Mouse (Mus musculus) retina, embryonic 14.5 days (tissue): ENCODE measurements around the gene Hic2.

Experiments
- DNase-seq: peaks from one replicate; pipeline ENCODE4 v3.0.0-alpha.2; 2015; ENCODE audit warnings: low spot score

Gene Hic2

GRCm38 (mm10) chr16:17233702-17234498 lies 528 bp downstream of the Hic2 start:
- DNase-seq = peak; percentile 78

- DNase-seq = peak; percentile 72
These were observed 1.1 kb downstream of the Hic2 start for GRCm38 (mm10) chr16:17234499-17234895.

- no peak for DNase-seq
These were observed 1.7 kb downstream of the Hic2 start for GRCm38 (mm10) chr16:17234916-17235665.

GRCm38 (mm10) chr16:17237634-17238033 lies 4.3 kb downstream of the Hic2 start:
- DNase-seq = no peak

DNA sequence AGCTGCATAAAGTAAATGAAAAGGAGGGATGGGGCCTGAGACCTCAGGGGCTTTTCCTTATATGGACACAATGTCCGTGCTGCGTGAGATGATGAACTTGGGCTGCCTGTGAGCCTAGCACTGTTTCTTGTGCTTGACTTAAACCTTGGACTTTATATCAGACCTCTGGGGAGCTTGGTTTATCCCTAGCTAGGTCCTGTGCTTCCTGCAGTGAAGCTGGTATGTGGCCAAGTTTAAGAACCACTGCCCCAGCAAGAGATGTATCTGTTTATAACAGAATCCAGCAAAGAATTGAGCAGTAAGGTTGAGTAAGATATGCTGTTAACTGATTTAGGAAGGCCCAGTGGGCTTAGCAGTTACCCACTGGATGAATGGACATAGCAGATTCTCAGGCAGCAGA lies 6.0 kb downstream of the Hic2 start:
- no peak for DNase-seq

DNA sequence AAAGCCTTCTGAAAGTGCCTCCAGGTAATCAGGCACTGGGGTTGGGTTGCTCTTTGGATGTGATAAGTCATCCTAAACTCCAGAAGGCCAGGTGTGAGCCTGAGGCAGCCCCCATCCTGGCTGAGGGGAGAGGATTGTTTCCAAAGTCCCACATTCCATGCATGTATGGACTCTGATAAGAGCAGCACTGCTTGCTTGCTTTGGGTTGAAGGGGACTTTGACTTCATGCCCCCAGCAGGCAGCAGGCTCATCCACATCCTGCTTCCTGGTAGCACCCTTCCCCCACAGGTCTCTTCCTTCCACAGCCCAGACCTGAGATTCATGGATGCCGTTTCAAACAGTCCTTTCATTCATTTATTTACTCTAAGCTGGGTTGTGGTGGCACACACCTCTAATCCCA lies 10.4 kb downstream of the Hic2 start:
- DNase-seq = no peak

DNA sequence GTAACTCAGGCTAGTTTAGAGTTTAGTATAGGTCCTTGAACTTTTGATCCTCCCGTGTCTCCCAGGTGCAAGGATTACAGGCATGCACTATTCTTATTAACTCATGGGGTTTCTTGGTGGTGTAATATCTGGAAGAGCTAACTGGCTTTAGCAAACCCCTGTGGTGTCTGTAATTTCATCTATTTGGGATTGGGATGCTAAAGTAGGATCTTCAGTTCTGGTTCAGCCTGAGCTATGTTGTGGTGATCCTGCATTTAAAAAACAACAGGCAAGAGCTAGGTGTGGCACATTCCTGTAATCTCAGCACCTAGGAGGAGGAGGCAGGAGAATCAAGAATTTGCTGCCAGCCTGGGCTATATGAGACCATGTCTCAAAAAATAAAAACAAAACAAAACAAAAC lies 11.6 kb downstream of the Hic2 start:
- DNase-seq = no peak

DNA sequence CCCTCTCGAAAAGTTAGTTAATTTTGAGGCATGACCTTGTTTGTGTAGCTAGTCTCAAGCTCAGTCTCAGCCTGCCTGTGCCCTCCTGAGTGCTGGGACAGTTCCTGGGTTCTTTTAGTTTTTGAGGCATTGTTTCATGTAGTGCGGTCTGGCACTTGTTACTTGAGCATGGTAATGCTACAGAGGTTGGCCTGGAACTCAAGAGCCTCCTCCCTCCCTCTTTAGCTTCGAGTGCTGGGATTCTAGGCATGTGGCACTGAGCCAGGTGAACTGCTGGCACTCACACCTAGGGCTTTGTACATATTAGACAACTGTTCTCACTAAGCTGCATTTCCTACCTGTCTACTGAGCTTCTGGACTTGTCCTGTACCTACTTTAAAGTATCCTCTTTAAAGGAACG lies 14.4 kb downstream of the Hic2 start:
- DNase-seq = no peak

- DNase-seq = no peak
These were observed 15.8 kb downstream of the Hic2 start for GRCm38 (mm10) chr16:17249135-17249534.

- no peak for DNase-seq
These were observed 18.2 kb downstream of the Hic2 start for GRCm38 (mm10) chr16:17251539-17251938.

DNA sequence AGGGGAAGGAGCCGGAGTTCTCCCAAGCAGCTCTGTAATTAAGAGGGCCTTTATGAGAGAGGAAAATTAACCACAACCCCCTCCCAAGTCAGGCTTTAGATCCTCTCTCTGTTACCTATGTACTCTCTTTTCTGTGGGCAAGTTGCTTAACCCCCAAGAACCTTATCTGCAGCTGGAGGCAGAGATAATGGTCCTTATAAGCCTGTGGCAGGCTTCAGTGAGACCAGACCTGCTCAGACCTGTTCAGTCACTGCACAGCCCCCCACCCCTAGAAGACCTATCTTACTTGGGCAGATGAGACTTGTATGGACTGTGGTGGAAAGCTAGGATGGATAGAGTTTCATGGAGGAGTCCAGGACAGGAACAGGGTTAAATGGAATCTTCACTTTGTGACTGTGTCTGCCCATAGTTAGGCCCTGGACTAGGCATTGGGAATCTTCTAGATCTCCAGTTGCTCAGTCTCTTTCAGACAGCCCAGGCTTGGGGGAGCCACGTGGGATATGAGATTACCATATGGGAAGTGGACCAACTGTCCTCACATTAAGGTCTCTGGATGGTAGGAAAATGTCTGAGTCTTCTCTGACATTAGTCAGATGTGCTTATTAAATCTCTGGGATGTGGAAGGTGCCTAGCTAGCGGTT lies 18.8 kb downstream of the Hic2 start:
- no peak for DNase-seq

DNA sequence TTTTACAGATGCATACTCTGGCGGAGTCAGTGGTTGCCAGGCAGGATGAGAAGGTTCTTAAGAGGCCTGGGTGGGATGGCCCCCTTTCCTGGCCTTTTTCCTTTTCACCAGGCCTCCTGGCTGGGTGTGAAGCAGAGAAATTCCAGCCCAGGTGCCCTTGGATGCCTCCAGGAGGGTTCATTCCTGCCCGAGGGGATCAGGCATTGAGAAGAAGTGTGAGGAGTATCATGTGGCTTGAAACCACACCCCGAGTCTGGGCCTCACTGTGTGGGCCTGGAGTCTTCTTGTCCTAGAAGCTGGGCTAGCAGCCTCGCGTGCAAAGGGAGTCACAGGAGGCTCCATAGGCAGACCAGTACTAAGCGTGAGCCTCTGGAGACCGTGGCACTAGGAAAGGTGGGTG lies 19.5 kb downstream of the Hic2 start:
- no peak for DNase-seq

DNA sequence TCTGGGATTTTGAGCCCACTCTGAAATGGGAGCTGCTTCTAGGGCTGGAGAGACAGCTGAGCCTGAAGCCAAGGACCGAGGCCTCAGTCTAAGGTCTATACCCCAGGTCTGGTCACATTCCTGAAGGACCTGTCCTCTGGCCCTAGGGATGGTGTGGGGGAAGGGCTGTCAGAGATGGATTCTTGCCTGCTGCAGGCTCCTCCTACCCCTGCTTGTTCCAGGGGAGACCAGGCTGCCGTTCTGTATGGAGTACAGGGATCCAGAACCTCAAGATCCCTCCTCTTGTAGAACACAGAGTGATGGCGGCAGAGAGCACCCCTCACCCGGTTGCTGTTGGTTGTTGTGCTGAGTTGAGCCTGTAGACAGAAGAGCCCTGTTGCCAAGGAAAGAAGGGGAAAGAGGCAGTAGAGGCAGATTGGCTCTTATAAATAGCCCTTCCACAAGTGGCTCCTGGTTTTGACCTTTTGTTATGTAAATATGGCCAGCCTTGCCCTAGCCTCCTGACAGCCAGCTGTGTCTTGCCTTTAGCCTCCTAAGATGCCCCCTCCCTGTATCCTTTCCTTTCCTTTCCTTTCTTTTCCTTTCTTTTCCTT lies 20.7 kb downstream of the Hic2 start:
- DNase-seq = no peak

- DNase-seq = no peak
These were observed 21.9 kb downstream of the Hic2 start for GRCm38 (mm10) chr16:17255270-17255669.

GRCm38 (mm10) chr16:17257359-17257821 lies 24.0 kb downstream of the Hic2 start:
- DNase-seq = no peak

GRCm38 (mm10) chr16:17258917-17259316 lies 25.5 kb downstream of the Hic2 start:
- DNase-seq = no peak

GRCm38 (mm10) chr16:17261341-17261740 lies 28.0 kb downstream of the Hic2 start:
- no peak for DNase-seq

- no peak for DNase-seq
These were observed 32.7 kb downstream of the Hic2 start for GRCm38 (mm10) chr16:17266113-17266512.

- no peak for DNase-seq
These were observed 34.6 kb downstream of the Hic2 start for GRCm38 (mm10) chr16:17267937-17268336.

DNA sequence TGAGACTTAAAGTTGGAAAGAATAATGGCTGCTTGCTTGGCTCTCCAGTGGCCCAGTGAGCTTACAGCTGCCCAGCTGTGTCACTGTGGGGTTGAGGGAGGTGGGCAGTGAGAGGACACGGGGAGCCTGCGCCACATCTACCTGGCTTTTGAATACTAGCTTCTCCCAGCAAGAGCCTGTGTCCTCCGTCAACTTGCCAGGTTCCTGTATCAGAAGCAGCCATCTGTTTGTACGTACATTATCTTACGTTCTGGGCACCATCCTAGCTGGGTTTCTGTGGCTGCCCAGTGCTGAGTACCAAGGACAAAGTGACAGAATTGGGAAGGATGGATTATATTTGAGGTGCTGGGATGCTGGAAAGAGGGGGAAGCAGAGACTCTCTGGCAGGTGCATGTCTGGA lies 36.5 kb downstream of the Hic2 start:
- no peak for DNase-seq

DNA sequence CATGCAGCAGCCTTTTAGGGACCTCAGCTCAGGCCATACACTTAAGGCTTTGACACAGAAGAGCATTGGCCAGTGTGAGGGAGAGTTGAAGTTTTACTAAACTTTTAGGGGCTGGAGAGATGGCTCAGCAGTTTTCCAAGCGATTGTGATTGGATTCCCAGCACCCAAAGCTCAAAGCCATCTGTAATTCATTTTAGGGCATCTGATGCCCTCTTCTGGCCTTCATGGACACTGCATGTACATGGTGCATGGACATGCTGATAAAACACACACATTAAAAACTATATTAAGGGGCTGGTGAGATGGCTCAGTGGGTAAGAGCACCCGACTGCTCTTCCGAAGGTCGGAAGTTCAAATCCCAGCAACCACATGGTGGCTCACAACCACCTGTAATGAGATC lies 37.8 kb downstream of the Hic2 start:
- DNase-seq = peak; percentile 20

DNA sequence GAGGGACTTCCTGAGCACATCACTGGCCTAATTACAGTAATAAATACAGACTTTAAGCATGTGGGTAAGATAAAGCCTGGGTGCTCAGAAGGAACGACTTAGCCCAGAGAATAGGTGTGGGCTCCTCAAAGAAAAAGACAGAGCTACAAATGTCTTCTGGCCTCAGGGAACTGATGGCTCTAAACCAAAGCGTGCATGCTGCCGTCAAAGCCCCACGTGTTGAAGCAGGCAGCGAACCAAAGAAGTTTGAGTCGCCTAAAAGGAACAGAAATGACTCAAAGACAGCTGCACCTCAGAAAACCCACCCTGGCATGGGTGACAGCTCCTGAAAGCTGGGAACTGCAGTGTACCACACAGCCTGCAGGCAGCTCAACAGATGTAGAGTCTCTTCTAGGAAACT lies 38.5 kb downstream of the Hic2 start:
- DNase-seq = no peak

DNA sequence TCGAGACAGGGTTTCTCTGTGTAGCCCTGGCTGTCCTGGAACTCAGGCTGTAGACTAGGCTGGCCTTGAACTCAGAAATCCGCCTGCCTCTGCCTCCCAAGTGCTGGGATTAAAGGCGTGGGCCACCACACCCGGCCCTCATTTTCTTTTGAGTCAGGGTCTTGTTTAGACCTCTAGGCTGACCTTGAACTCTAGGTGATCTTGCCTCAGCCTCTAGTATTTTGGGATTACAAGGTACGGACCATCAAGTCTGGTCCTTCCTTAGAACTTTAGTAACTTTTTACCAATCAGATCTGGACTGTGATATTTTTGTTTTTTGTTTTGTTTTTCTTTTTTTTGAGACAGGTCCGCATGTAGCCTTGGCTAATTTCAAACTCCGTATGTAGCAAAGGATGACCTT lies 42.3 kb downstream of the Hic2 start, which contains the start of gene Tmem191c:
TSS of gene Tmem191c (plus strand) at position 357 of the 400 bp plus-strand sequence.
- DNase-seq = no peak
